Mouse (Mus musculus) kidney, adult 2 months (tissue): ENCODE data around the gene Cog5.

Experiments
- CTCF ChIP-seq: fragments of 200-500 bp; conservative IDR thresholded peaks from 2 replicates; pipeline ENCODE4 v1.5.1; 2011; ENCODE audit warnings: low read depth, mild to moderate bottlenecking, control low read depth, low read length, moderate library complexity, mixed read lengths; ENCODE audit not compliant: insufficient read depth, insufficient read length
- POLR2A ChIP-seq: fragments of 200-500 bp; IDR thresholded peaks from one replicate; pipeline ENCODE4 v1.6.1; 2011; ENCODE audit warnings: low read depth, low read length, control low read depth

- TF ChIP-seq CTCF, result no peak
- TF ChIP-seq POLR2A, result no peak
These were observed 51.5 kb downstream of the Cog5 start for GRCm38 (mm10) chr12:31706168-31706567.
